Mouse (Mus musculus): ENCODE results near the gene Art5.
"Not testable (repeated sequence)": the region's sequence is repeated elsewhere in the genome, so short reads cannot be mapped to it uniquely, and the experiment has no call there.

Art5 gene

GRCm38 (mm10) chr7:102081784-102082183 is 27.5 kb downstream of the Art5 start:
- DNase-seq (ENCODE audit: extremely low spot score), result no peak

GRCm38 (mm10) chr7:102080311-102080710 is 29.0 kb downstream of the Art5 start:
- DNase-seq (ENCODE audit: extremely low spot score), result no peak

GRCm38 (mm10) chr7:102078517-102078916 is 30.8 kb downstream of the Art5 start:
- DNase-seq (ENCODE audit: extremely low spot score), result no peak

- DNase-seq (ENCODE audit: extremely low spot score), result no peak
Observed at GRCm38 (mm10) chr7:102076714-102077296, 32.5 kb downstream of the Art5 start.

- no peak for DNase-seq (ENCODE audit: extremely low spot score)
Observed at GRCm38 (mm10) chr7:102066363-102066762, 42.9 kb downstream of the Art5 start.

- peak; percentile 95 for DNase-seq (ENCODE audit: extremely low spot score)
Observed at GRCm38 (mm10) chr7:102065046-102065891, 44.0 kb downstream of the Art5 start, which contains the start of the genes Rnf121, Xndc1 and Xntrpc. TSS of gene Rnf121 (minus strand) at chr7:102065469. TSS of gene Xndc1 (plus strand) at chr7:102065511. TSS of gene Xntrpc (plus strand) at chr7:102065713.

- no peak for DNase-seq (ENCODE audit: extremely low spot score)
Observed at GRCm38 (mm10) chr7:102064655-102065045, 44.6 kb downstream of the Art5 start.

GRCm38 (mm10) chr7:102063891-102064290 is 45.4 kb downstream of the Art5 start:
- no peak for DNase-seq (ENCODE audit: extremely low spot score)

GRCm38 (mm10) chr7:102062203-102062602 is 47.1 kb downstream of the Art5 start:
- no peak for DNase-seq (ENCODE audit: extremely low spot score)

- DNase-seq (ENCODE audit: extremely low spot score), result no peak
Observed at GRCm38 (mm10) chr7:102061353-102061752, 47.9 kb downstream of the Art5 start.

GRCm38 (mm10) chr7:102048524-102048923 is 60.8 kb downstream of the Art5 start:
- DNase-seq (ENCODE audit: extremely low spot score), result not testable (repeated sequence)

Measured in embryo, embryonic 9.5 days (tissue).